Mouse (Mus musculus) heart, postnatal 0 days (tissue): ENCODE data around the gene Mbd3.

Experiments used
- CTCF ChIP-seq: IDR thresholded peaks from 2 replicates; pipeline ENCODE4 v1.5.1; 2016; ENCODE audit warnings: antibody characterized with exemption, control low read depth, low read depth
- EP300 ChIP-seq: IDR thresholded peaks from 2 replicates; pipeline ENCODE4 v1.6.1; 2016; ENCODE audit warnings: antibody characterized with exemption, low read depth

- TF ChIP-seq EP300 = no peak
- TF ChIP-seq CTCF = no peak
Observed at GRCm38 (mm10) chr10:80356001-80356682, 43.2 kb downstream of the Mbd3 start, which contains the start of gene Plk5.
